Mouse (Mus musculus): ENCODE measurements around the gene Sorcs2.

DNA sequence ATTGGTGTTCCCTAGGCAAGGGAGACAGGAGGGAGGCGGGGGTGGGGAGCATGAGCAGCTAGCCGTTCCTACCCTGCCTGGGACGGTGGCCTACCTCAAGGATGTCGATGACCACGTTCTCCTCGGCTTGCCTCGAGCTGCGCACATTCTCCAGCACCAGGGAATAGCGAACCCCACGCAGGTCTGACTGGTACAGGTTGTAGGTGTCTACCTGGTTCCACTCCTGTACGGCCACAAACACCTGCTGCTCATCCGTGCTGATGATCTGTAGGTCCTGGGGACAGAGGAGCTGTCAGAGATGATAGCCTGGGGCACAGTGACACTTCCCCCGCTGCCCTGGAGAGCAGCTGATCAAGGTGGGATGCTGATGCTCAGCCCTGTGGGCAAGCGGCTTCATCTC, 342.1 kb downstream of the Sorcs2 start:
- no peak for TF ChIP-seq CTCF (IDR thresholded peaks at IDR 0.05; ENCODE audit: insufficient read depth, low read depth, low read length)
- no peak for TF ChIP-seq POLR2A (IDR thresholded peaks at IDR 0.05; ENCODE audit: insufficient read depth, low read depth, low read length)

Data from olfactory bulb, adult 2 months (tissue).